14 mouse cellular contexts compared by ENCODE assay signal in the genomic region with DNA sequence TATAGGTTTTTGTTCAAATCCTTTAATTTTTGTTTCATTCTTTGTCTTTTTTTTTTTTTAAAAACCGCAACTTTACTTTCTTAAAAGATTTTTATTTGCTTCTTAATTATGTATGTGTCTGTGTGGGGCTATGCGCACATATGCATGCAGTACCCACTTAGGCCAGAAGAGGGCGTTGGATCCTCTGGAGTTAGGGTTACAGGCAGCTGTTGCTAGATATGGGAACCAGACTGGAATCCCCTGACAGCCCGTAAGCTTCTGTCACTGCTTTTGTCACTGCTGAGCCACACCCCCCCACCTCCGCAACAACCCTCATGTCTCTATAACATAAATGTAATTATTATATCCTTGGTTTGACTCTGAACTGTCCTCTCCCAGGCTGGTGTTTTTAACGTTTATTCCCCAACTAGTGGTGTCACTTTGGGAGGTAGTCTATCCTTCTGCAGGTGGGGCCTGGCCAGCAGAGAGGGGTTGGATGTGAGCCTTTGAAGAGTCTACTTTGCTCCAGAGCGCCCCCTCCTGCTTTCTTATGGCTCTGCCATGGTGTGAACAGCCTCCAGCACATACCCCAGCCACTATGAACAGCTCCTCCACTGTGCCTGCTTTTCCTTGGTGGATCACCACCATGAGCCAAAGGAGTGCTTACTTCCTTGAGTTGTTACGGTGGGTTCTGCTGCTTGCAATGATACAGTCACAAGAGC.
DNase-seq lines count a peak whose midpoint lies in the region; ATAC-seq and TF ChIP-seq lines count a peak whose summit lies in the region.
"Had no signal": no experiment of that assay in that cellular context is flagged by ENCODE, and none has a peak within 500 bp of the region (broad histone marks: within the 10 kb centered on the region; RNA-seq: fewer than 3 reads in every experiment).

No protein-coding gene starts in this region.

- TF ChIP-seq RAD21 in MEL (IDR thresholded peaks at IDR 0.05; ENCODE audit: low read depth, low read length): no peak; the same call in none of the 2 replicates

- WGBS in cerebellum, adult 2 months: 84% methylated on average over 8 of the region's 8 CpGs
- WGBS in liver, adult 2 months: 83% methylated on average over 8 of the region's 8 CpGs
- WGBS in liver, embryonic 12.5 days (ENCODE audit: insufficient replicate concordance): 73% methylated on average over 8 of the region's 8 CpGs
- 82% methylated on average over 8 of the region's 8 CpGs for WGBS in small intestine, adult 2 months

- TF ChIP-seq POLR2A in cerebellum, adult 2 months (IDR thresholded peaks at IDR 0.05; ENCODE audit: borderline replicate concordance, insufficient read depth, low read length): no peak
- no peak for TF ChIP-seq POLR2A in liver, adult 2 months (IDR thresholded peaks at IDR 0.05; ENCODE audit: extremely low read depth, insufficient read depth, low read length)
- no peak for TF ChIP-seq POLR2A in MEL (IDR thresholded peaks at IDR 0.05; ENCODE audit: control insufficient read depth in 1 of 2, insufficient read depth in 1 of 2, low read depth in 1 of 2, low read length in 2 of 2, poor library complexity in 1 of 2)
- TF ChIP-seq POLR2A in small intestine, adult 2 months (IDR thresholded peaks at IDR 0.05; ENCODE audit: low read depth, low read length): no peak

- no peak overlapping the region for H3K9ac ChIP-seq in liver, adult 2 months (ENCODE audit: low read depth, low read length)
- H3K9ac ChIP-seq in liver, embryonic 12.5 days: no peak overlapping the region
- H3K9ac ChIP-seq in MEL (ENCODE audit: control insufficient read depth, low read depth, low read length, poor library complexity, severe bottlenecking): no peak overlapping the region

- no peak for TF ChIP-seq EP300 in MEL (IDR thresholded peaks at IDR 0.05; ENCODE audit: low read depth in 1 of 2, low read length in 2 of 2)

- no peak overlapping the region for H3K4me3 ChIP-seq in cerebellum, adult 2 months (replicated peaks; ENCODE audit: insufficient read depth, low read depth, low read length)
- H3K4me3 ChIP-seq in liver, adult 2 months (ENCODE audit: insufficient read depth, low read depth, low read length): no peak overlapping the region
- H3K4me3 ChIP-seq in liver, embryonic 12.5 days: no peak overlapping the region
- H3K4me3 ChIP-seq in MEL (ENCODE audit: control insufficient read depth in 1 of 2, insufficient read depth in 1 of 2, low read depth in 2 of 2, low read length in 2 of 2): no peak overlapping the region
- H3K4me3 ChIP-seq in small intestine, adult 2 months (ENCODE audit: low read depth, low read length): no peak overlapping the region
- H3K4me3 ChIP-seq: myocyte had no signal

- no peaks in the 10 kb centered on the region; the same call in 1 of the 2 replicates for H3K27me3 ChIP-seq in cerebellum, adult 2 months (ENCODE audit: control insufficient read depth, insufficient read depth, low read length)
- H3K27me3 ChIP-seq in liver, adult 2 months (ENCODE audit: control insufficient read depth, insufficient read depth, low read length): no peaks in the 10 kb centered on the region; the same call in 1 of the 2 replicates
- H3K27me3 ChIP-seq in liver, embryonic 12.5 days (replicated peaks): peaks cover 15% of the 10 kb centered on the region
- no peaks in the 10 kb centered on the region for H3K27me3 ChIP-seq in MEL (ENCODE audit: control insufficient read depth in 1 of 2, insufficient read depth in 2 of 2, low read length in 2 of 2)
- H3K27me3 ChIP-seq in small intestine, adult 2 months (ENCODE audit: control insufficient read depth, insufficient read depth, low read length): no peaks in the 10 kb centered on the region

- no peak for DNase-seq in cerebellum, adult 2 months
- no peak for DNase-seq in cerebellum, postnatal 36 days
- DNase-seq in liver, adult 2 months (ENCODE audit: extremely low read depth, low read depth, low spot score): no peak
- peak; percentile 35 for DNase-seq in MEL (ENCODE audit: low read depth, low spot score)
- DNase-seq in right cerebral cortex, adult 2 months (ENCODE audit: low spot score in 2 of 2): no peak
- DNase-seq: cerebellum, postnatal 25 days; heart, adult 11 months; kidney, adult 8-10 months; spleen, adult 18-20 months had no signal

- 0 out of 2 replicates have a peak, but pooled peaks have one; percentile 3 for TF ChIP-seq CTCF in cerebellum, adult 2 months (IDR thresholded peaks at IDR 0.05; ENCODE audit: borderline replicate concordance, insufficient read depth, low read depth, low read length)
- peak; percentile 42 for TF ChIP-seq CTCF in liver, adult 2 months (IDR thresholded peaks at IDR 0.05; ENCODE audit: low read depth, low read length)
- peak; percentile 39 to 61 (median 45) for TF ChIP-seq CTCF in MEL (IDR thresholded peaks at IDR 0.05 in 2 of 3, conservative IDR thresholded peaks at IDR 0.05 in 1 of 3; ENCODE audit: control insufficient read depth in 1 of 3, insufficient read depth in 1 of 3, low read depth in 2 of 3, low read length in 3 of 3, poor library complexity in 1 of 3, severe bottlenecking in 1 of 3)
- TF ChIP-seq CTCF in small intestine, adult 2 months (IDR thresholded peaks at IDR 0.05; ENCODE audit: extremely low read depth, insufficient read length, insufficient replicate concordance, low read depth, low read length): peak; percentile 47; the same call in 1 of the 2 replicates

- H3K4me1 ChIP-seq in cerebellum, adult 2 months (ENCODE audit: control insufficient read depth, insufficient read depth, low read length): no peaks in the 10 kb centered on the region
- no peaks in the 10 kb centered on the region for H3K4me1 ChIP-seq in liver, adult 2 months (ENCODE audit: control insufficient read depth, insufficient read depth, low read length)
- peaks cover 14% of the 10 kb centered on the region for H3K4me1 ChIP-seq in liver, embryonic 12.5 days
- H3K4me1 ChIP-seq in MEL (ENCODE audit: control insufficient read depth in 1 of 2, insufficient read depth in 2 of 2, low read length in 2 of 2): peaks cover 9% of the 10 kb centered on the region in 2 experiments
- H3K4me1 ChIP-seq in small intestine, adult 2 months (ENCODE audit: control insufficient read depth, insufficient read depth, insufficient read length, low read length): no peaks in the 10 kb centered on the region

- H3K36me3 ChIP-seq in liver, adult 2 months (ENCODE audit: control insufficient read depth, insufficient read depth, low read length): no peaks in the 10 kb centered on the region
- H3K36me3 ChIP-seq in liver, embryonic 12.5 days: no peaks in the 10 kb centered on the region
- peaks cover 0 to 17% of the 10 kb centered on the region in 2 experiments; a peak in 2 of 4 replicates for H3K36me3 ChIP-seq in MEL (ENCODE audit: control insufficient read depth in 1 of 2, insufficient read depth in 2 of 2, low read length in 2 of 2)
- no peaks in the 10 kb centered on the region for H3K36me3 ChIP-seq in small intestine, adult 2 months (ENCODE audit: control insufficient read depth, insufficient read depth, low read length)

- H3K79me2 ChIP-seq in liver, adult 2 months (ENCODE audit: control insufficient read depth, insufficient read depth, low read length): no peaks in the 10 kb centered on the region
- H3K79me2 ChIP-seq in MEL (ENCODE audit: control insufficient read depth, insufficient read depth, low read length, poor library complexity): no peaks in the 10 kb centered on the region

- no peak overlapping the region for H3K4me2 ChIP-seq in liver, embryonic 12.5 days

- 0 out of 2 replicates have a peak, but pooled peaks cover 4% of the 10 kb centered on the region for H3K9me3 ChIP-seq in liver, embryonic 12.5 days (replicated peaks)
- no peaks in the 10 kb centered on the region for H3K9me3 ChIP-seq in MEL (replicated peaks; ENCODE audit: insufficient read depth, low read length)

- no peak overlapping the region for H3K27ac ChIP-seq in cerebellum, adult 2 months (ENCODE audit: insufficient read depth, low read length)
- no peak overlapping the region for H3K27ac ChIP-seq in liver, adult 2 months (replicated peaks; ENCODE audit: insufficient read depth, low read depth, low read length)
- no peak overlapping the region for H3K27ac ChIP-seq in liver, embryonic 12.5 days
- H3K27ac ChIP-seq in MEL (ENCODE audit: control insufficient read depth, low read depth, low read length): no peak overlapping the region
- H3K27ac ChIP-seq in small intestine, adult 2 months (ENCODE audit: insufficient read depth, low read depth, low read length): no peak overlapping the region
- H3K27ac ChIP-seq: macrophage had no signal

- ATAC-seq in liver, embryonic 12.5 days: no peak
- ATAC-seq in activated CD4-positive, CD25-positive, alpha-beta regulatory T cell, adult 4 months: no peak

TF ChIP-seq in MEL, 35 proteins besides CTCF, POLR2A, EP300 and RAD21:
- peak; percentile 23; the same call in 1 of the 2 replicates for TF ChIP-seq SMC3 (IDR thresholded peaks at IDR 0.05; ENCODE audit: low read depth, low read length)
- TF ChIP-seq USF2 (IDR thresholded peaks at IDR 0.05; ENCODE audit: borderline replicate concordance in 1 of 2, insufficient read depth in 1 of 2, low read depth in 1 of 2, low read length in 2 of 2): no peak
